Mouse (Mus musculus) mouse embryonic stem cell (cell line): ENCODE results near the gene Kcnma1.

Source experiments
- in situ Hi-C, 2 experiments: fragments of 300-500 bp; cut with MboI; formaldehyde crosslinking; loops; 1 replicate in 1 of 2; 3 replicates in 1 of 2; pipeline ENCODE4 v1.14.3; 2019 to 2020; ENCODE audit warnings: low sequenced_read_pairs in 2 of 2, low pct_unique_long_range_greater_than_20kb in 1 of 2, mixed read lengths in 1 of 2; ENCODE audit not compliant: unreplicated experiment in 1 of 2

Gene Kcnma1

DNA sequence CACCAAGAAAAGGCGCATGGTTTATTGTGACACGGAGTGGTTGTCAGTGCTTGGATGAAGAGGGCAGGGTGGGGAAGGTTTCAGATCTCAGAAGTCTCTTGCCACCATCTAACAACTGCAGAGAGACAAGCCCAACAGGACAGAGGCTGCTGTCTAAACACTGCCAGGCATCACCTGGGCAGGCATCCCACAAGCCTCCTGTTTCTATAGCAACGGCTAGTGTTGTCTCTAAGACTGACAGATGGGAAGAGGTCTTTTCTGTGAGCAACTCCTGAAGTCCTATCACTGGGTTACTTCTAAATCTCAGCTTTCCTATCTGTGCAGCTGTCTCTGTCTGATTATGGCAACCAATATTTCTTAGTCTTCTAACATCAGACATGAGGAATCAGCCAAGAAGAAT, 196.7 kb downstream of the Kcnma1 start:
- in situ Hi-C loops, result no loop called here

DNA sequence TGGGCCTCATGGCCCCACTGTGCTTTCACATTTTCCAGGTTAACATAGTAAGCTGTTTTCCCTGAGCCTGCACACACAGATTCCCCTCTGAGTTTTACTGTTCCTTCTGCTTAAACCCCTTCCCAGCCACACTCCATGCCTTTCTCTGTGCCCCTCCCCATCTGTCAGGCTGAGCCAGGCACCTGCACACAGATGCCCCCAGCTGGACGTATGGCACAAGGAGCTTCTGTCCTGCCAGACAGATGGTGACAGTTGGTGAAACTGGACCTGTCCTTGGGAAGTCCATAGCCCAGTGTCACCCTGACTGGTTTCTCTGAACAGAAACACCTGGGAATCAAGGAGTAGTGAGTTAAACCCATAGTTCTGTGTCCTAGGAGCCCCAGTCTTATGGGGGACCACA, 204.2 kb downstream of the Kcnma1 start:
- in situ Hi-C loops, result no loop called here

DNA sequence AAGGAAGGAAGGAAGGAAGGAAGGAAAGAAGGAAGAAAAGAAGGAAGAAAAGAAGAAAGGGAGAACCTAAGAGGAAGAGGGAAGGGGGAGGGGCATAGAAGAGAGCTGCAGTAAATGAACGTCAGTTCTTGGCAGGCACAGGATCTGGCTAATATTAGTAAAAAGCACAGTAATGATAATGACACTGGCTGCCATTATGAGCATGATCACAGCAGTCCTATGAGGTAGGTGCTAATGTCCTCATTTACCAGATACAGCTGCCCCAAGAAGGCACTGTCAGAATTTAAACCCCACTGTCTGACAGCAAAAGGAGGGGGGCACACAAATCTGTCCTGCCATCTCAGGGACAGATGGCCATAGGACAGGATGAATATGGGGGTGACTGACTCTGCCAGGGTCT, 205.2 kb downstream of the Kcnma1 start:
- in situ Hi-C loops, result no loop called here

- in situ Hi-C loops, result no loop called here
Measured at GRCm38 (mm10) chr14:23806378-23806777, 207.9 kb downstream of the Kcnma1 start.

GRCm38 (mm10) chr14:23796878-23797277, 217.4 kb downstream of the Kcnma1 start:
- in situ Hi-C loops, result no loop called here

DNA sequence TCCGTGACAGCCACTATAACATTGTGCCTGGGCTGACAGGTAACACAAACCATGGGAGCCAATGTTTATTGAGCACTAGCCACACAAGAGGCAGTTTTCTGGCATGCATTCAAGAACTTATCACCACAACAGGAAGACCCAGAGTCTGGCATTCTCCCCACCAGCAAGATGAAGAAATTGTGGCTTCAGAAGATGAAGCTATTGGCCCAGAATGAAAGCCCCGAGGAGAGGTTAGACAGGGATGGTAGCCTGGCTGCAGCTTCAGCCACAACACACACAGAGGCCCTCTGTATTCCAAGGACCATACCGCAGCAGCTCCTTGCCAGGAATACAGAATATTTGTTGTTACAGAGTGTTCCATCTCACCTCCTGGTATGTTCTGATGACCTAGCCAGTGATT, 221.6 kb downstream of the Kcnma1 start:
- in situ Hi-C loops, result no loop called here

DNA sequence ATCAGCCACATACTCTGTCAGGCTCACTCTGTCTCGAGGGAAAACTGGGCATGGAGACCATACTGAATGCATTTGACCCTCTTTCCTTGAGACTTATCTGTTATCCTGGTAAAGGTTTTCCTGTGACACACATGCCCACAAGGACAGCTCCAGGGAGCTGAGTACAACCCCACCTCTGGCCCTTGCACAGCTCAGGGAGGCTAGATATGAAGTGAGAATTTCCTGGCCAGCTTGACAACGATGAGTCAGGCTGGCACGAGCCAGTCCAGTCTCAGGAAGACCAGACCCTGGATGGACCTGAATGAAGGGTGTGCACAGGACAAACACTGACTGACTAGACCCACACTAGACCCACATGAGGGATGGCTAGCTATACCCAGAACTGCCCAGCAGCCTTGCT, 222.2 kb downstream of the Kcnma1 start:
- in situ Hi-C loops, result no loop called here

GRCm38 (mm10) chr14:23791261-23791691, 223.0 kb downstream of the Kcnma1 start:
- in situ Hi-C loops, result no loop called here

GRCm38 (mm10) chr14:23786687-23787073, 227.6 kb downstream of the Kcnma1 start:
- in situ Hi-C loops, result no loop called here

DNA sequence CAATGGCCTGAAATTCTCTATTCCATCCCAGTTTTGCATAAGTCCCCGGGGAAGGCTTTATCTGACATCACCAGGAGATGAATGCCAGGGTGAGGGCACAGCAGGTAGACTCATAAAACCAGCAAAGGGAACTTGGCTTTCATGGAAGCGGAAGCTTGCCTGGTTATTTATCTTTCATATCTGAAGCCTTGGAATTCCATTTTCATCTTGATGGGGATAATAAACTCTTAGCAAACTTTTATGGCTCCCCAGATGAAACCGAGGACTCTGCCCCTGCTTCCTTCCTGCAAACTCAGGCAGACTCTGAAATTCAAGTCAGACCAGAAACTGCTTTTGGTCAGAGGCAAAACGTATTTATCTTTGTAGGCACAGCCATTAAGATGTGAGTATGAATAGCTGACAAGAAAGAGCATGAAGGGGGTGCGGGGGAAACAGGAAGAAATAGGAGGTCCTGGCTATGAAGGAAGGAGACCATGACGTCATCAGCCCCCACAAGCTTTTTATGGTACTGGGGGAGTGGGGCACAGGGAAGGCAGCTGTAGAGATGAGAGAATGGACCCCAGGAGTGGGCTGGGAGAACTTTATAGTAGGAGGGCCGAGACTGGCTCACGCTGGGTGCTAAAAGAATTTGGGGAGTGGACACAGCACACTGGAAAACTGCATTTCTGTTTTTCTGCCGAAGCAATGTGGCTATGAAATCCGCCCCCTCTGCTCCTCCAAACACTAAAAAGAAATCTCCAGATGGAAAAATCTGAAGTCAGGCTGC, 228.2 kb downstream of the Kcnma1 start:
- in situ Hi-C loops, result no loop called here

GRCm38 (mm10) chr14:23782845-23783609, 231.3 kb downstream of the Kcnma1 start:
- in situ Hi-C loops, result no loop called here

- in situ Hi-C loops, result no loop called here
Measured at GRCm38 (mm10) chr14:23774542-23774941, 239.7 kb downstream of the Kcnma1 start.

- in situ Hi-C loops, result no loop called here
Measured at GRCm38 (mm10) chr14:23772685-23773084, 241.6 kb downstream of the Kcnma1 start.

DNA sequence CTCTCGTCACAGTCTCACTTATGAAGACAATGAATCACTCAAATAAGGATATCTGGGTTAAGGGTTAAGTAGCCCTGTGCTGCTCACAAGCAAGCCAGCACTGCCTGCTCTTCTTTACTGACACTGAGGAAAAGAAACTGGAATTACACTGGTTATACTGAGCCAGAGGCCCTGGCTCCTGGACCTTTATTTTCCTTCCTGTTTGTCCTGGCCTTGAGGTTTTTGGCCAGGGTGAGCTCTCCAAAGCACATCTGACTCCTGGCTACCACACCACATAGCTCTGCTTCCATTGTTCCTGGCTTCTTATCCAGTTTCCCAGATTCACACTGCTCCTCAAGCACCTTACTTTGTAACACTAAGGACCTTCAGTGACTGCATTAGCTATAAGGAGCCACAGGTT, 242.5 kb downstream of the Kcnma1 start:
- in situ Hi-C loops, result no loop called here

DNA sequence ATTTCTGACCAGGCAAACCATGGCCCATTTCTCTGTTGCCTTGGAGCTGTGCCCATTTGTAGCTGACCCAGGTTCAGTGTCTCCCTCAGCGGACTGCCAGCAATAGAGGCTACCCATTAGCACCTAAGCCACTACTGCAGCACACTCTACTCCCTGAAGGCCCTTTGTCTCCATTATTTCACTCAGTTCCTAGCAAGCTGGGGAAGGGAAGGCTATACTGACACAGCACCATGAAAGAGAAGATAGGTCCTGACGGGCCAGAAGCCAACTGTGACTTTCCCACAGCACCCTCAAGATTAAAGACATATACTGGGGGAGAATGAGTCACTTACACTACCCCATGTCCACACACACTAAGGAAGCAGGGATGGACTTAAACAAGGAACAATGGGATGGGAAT, 251.8 kb downstream of the Kcnma1 start:
- in situ Hi-C loops, result no loop called here

DNA sequence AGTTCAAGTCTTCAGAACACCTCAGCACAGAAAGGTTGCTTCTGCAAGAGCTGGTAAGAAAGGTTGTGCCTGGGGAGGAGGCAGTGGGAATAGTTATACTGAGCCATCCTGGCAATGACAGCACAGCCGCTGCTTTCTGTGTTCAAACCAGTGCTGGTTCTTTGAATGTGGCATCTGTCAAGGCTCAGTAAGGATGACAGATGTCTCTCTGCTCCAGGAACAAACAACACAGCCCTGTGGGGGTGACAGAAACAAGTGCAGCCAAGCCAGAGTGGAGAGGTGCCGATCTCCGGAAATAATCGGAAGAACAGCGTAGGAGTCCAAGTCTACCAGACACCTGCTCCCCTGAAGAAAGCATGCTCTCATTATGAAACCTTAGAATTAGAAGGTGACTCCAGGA, 254.7 kb downstream of the Kcnma1 start:
- in situ Hi-C loops, result no loop called here

- in situ Hi-C loops, result no loop called here
Measured at GRCm38 (mm10) chr14:23758421-23758820, 255.9 kb downstream of the Kcnma1 start.

GRCm38 (mm10) chr14:23748011-23748410, 266.3 kb downstream of the Kcnma1 start:
- in situ Hi-C loops, result no loop called here

GRCm38 (mm10) chr14:23746976-23747375, 267.3 kb downstream of the Kcnma1 start:
- in situ Hi-C loops, result no loop called here

DNA sequence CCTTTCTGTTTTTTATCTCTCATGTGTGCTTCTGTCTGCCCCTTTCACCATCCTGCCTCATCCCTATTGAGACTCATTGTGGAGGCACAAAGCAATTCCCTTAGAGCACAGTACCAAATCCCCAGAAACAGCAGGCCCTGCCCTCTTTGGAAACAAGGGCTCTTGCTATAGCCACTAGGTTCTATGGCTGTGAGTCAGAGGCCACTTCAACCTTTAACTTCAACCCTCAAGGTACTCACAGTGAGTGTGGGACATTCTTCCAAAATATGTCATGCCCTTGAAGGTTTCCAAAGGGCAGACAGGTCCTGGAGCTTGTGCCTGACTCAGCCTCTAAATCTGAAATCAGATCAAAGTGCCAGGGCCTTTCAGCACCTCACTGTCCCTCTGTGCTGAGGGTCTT, 272.8 kb downstream of the Kcnma1 start:
- in situ Hi-C loops, result no loop called here
